Mouse (Mus musculus) monocyte, adult 59 days (primary cell): ENCODE measurements around the gene 4930447C04Rik. TPM values are rescaled to one million over a fixed set of nuclear protein-coding genes. Genes with fewer than 3 reads are reported as not detected.

ENCODE experiments used
- total RNA-seq, 2 experiments: library from RNA; stranded (reverse); gene quantifications; one replicate each; pipeline ENCODE4 v1.2.4; 2023

Gene 4930447C04Rik
- not detected for total RNA-seq

GRCm38 (mm10) chr12:72940071-72940821 is at the start of gene 4930447C04Rik:
4930447C04Rik (minus strand) TSS chr12:72940774.

GRCm38 (mm10) chr12:72939616-72940015 is 958 bp downstream of the 4930447C04Rik start, which contains the start of gene Six6:
Six6 (plus strand) TSS chr12:72939892.

Other genes starting within 250 kb of the 4930447C04Rik start
- 100 to 1,000 TPM in 1 of 2 experiments, 10 to 100 TPM in 1; 91.6 to 109 TPM for gene Ppm1a, start 183.3 kb downstream of the 4930447C04Rik start, total RNA-seq
- gene Six6, start 882 bp downstream of the 4930447C04Rik start, total RNA-seq: not detected
- not detected for gene Six1, start 113.1 kb upstream of the 4930447C04Rik start, total RNA-seq
- not detected for gene Six4, start 172.7 kb upstream of the 4930447C04Rik start, total RNA-seq
- gene Mnat1, start 182.9 kb upstream of the 4930447C04Rik start, total RNA-seq: 10 to 100 TPM; 11.9 to 13.0 TPM